Mouse (Mus musculus): Measurements from ENCODE around the gene Flrt3. TPM values are rescaled to one million over a fixed set of nuclear protein-coding genes. Genes with fewer than 3 reads are reported as not detected.

Gene Flrt3
- polyA plus RNA-seq, 1 experiment from 2014 or later: 0.63 TPM

DNA sequence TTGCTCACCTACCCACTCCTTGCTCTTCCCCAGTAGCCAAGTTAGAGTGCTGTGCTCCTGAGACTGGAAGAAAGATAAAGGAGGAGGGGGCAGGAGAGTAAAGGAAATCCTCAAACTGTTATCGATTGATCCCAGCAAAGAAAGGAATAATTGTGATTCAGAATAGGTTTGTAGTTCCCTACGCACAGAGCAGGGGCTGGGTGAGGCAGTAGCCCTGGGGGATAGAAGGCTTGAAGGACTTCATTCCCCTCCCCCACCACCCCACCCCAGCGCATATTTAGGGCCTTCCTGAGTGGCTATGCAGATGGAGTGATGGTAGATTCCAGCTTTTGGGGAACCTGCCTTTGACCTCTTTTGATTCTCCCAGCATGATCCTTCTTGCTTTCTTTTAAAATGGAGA, 5.5 kb upstream of the Flrt3 start:
- 33% methylated on average over 3 of the region's 3 CpGs for WGBS (ENCODE audit: insufficient replicate concordance)
- no peaks in the 10 kb centered on the region for H3K4me1 ChIP-seq (replicated peaks)
- H3K9me3 ChIP-seq (replicated peaks): no peaks in the 10 kb centered on the region
- no peak for ATAC-seq (ENCODE audit: insufficient read depth)
- no peak overlapping the region for H3K27ac ChIP-seq (replicated peaks)
- H3K4me3 ChIP-seq (replicated peaks): no peak overlapping the region
- H3K36me3 ChIP-seq (replicated peaks): no peaks in the 10 kb centered on the region
- no peaks in the 10 kb centered on the region for H3K27me3 ChIP-seq
- H3K4me2 ChIP-seq: no peak overlapping the region
- H3K9ac ChIP-seq: no peak overlapping the region

DNA sequence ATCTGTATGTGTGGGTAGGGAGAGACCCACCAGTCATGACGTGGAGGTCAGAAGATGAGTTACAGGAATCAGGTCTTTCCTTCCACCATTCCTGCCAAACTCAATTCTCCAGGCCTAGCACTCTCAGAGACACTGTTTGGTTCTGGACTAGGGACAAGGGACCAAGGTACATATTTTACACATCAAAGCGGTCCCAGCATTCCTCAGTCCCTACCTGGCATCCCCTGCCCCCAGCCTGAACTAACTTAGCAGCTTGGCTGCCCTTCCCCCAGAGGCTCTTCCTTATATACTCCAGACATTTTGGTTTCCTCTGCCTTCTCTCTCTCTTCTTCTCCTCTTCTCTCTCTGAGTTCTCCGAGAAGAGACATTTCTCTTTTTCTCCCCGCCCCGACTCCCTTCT, 2.2 kb upstream of the Flrt3 start:
- 57% methylated on average over 5 of the region's 5 CpGs for WGBS (ENCODE audit: insufficient replicate concordance)
- H3K9me3 ChIP-seq (replicated peaks): no peaks in the 10 kb centered on the region
- H3K4me1 ChIP-seq (replicated peaks): no peaks in the 10 kb centered on the region
- H3K27me3 ChIP-seq: peaks cover 8% of the 10 kb centered on the region
- H3K4me2 ChIP-seq: no peak overlapping the region
- H3K4me3 ChIP-seq (replicated peaks): no peak overlapping the region
- no peak for ATAC-seq (ENCODE audit: insufficient read depth)
- no peak overlapping the region for H3K27ac ChIP-seq (replicated peaks)
- no peak overlapping the region for H3K9ac ChIP-seq
- no peaks in the 10 kb centered on the region for H3K36me3 ChIP-seq (replicated peaks)

DNA sequence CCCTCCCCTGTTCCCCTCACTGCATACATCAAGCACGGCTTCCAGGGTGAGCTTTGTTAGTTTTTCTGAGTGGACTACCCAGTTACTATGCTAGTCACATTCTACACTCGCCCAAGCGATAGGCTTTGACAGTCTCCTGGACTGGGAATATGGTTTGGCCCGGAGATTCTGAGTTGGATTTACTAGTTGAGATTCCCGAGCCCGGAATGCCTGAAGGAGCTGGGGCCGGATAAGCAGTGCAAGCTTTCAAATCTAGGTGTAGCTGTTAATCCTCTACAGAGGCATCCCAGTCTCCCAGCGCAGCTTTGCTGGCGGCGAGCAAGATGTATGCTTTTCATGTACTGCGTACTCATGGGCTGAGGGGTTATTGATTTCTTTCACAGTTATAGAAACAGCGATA, 812 bp downstream of the Flrt3 start:
- no peak for ATAC-seq (ENCODE audit: insufficient read depth)
- under 1% methylated on average over 12 of the region's 12 CpGs for WGBS (ENCODE audit: insufficient replicate concordance)
- Histone ChIP-seq H3K4me1 (replicated peaks) (no peaks in the 10 kb centered on the region), H3K4me3 (replicated peaks) (peak overlapping the region; percentile 41), H3K36me3 (replicated peaks) (no peaks in the 10 kb centered on the region), H3K27me3 (peaks cover 12% of the 10 kb centered on the region), H3K4me2 (peak overlapping the region; percentile 62), H3K27ac (replicated peaks) (no peak overlapping the region), H3K9ac (no peak overlapping the region), H3K9me3 (replicated peaks) (no peaks in the 10 kb centered on the region)

DNA sequence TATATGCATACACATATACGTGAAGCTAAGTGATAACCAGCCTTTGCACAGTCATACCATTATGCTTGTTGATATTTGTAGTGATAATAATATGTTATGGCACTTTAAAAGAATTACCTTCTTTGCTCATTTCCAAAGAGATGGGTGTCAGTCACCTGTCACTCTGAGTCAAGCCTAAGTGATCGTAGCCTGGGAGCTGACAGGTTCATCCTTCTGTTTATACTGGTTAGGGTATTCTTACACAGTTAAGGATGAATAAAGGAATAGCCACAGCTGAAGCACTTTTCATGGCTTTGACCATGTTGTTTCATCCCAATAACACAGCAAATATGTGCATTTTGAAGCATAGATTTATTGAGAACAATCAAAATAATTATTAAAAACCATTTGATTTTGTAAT, 1.5 kb downstream of the Flrt3 start:
- H3K27me3 ChIP-seq: peaks cover 12% of the 10 kb centered on the region
- no peak overlapping the region for H3K4me3 ChIP-seq (replicated peaks)
- H3K9me3 ChIP-seq (replicated peaks): no peaks in the 10 kb centered on the region
- no peaks in the 10 kb centered on the region for H3K36me3 ChIP-seq (replicated peaks)
- H3K9ac ChIP-seq: no peak overlapping the region
- ATAC-seq (ENCODE audit: insufficient read depth): no peak
- 52% methylated on average over 2 of the region's 2 CpGs for WGBS (ENCODE audit: insufficient replicate concordance)
- H3K4me2 ChIP-seq: no peak overlapping the region
- no peaks in the 10 kb centered on the region for H3K4me1 ChIP-seq (replicated peaks)
- no peak overlapping the region for H3K27ac ChIP-seq (replicated peaks)

DNA sequence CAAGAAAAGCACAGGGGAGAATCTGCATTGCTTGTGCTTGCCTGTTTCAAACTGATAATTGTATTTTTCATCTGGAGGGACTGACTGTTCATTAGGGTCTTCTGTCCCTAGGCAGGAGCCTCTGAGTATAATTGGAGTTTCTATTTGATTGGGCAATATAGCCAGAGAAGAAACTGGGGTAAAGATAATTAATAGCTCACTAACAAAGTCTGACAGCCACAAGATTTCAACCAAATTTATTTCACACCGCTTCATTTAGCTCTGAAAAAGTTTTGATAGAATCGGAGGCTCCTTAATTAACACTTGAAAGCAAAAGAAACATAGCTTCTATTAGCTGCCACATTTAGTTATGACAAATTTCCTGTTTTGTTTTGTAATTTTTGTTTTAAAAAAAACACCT, 2.2 kb downstream of the Flrt3 start:
- ATAC-seq (ENCODE audit: insufficient read depth): no peak
- Histone ChIP-seq H3K36me3 (replicated peaks) (no peaks in the 10 kb centered on the region), H3K27me3 (peaks cover 12% of the 10 kb centered on the region), H3K4me2 (no peak overlapping the region), H3K4me1 (replicated peaks) (no peaks in the 10 kb centered on the region), H3K27ac (replicated peaks) (no peak overlapping the region), H3K4me3 (replicated peaks) (no peak overlapping the region), H3K9ac (no peak overlapping the region), H3K9me3 (replicated peaks) (no peaks in the 10 kb centered on the region)
- 48% methylated on average over 2 of the region's 2 CpGs for WGBS (ENCODE audit: insufficient replicate concordance)

DNA sequence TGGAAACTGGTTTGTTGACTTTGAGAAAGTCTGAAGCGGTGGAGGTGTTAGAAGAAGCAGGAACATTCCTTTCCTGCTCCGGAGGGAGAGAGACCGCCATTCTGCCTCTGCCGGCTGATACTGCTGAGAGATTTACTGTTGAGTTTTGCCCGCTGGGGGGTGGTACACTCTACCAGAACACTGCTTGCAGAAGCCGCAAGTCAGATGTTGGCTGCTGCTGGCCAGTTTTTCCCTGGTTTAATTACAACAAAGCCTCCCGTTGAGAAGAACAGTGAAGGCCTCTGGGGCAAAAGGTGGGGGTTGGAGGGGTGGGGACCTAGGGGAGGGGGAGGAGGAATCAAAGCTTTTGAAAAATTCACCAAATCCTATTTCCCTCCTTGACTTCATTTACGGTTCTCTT, 3.0 kb downstream of the Flrt3 start:
- Histone ChIP-seq H3K4me2 (no peak overlapping the region), H3K4me3 (replicated peaks) (no peak overlapping the region)
- no peak for ATAC-seq (ENCODE audit: insufficient read depth)

DNA sequence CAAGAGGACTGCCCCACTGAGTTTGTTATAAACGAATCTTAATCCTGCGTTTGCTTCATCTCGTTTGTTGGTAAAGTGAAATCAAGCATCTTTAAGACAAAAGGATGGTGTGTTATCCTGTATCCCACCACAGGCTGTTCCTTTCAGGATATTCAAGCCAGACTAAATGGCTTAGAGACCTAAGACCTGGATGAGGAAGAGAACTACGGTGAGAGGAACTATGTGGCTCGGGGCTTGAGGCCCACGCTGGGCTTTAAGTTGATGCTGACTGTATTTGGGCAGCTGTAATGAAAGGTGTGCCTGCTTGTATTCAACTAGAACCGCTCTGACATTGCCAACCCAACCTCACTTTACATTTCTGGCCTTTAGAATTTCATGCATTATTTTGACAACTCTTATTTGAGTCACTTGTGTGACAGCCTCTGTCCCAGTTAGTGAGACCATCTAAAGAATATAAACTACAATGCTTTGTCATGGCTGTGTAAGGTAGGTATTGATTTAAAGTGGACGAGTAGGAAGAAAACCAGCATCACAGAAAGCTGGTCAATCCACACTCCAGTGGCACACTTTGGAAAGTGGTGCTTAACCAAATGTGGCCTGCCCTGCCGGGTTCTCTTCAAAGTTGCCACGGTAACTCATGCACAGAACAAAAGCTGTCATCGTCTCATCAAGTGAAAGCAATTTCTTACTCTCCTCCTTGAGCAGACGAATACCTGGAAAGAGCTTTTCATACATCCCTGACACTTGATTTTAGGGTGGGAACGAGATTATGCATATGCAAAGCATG, 3.8 kb downstream of the Flrt3 start:
- Histone ChIP-seq H3K4me2 (no peak overlapping the region), H3K4me3 (replicated peaks) (no peak overlapping the region), H3K36me3 (replicated peaks) (no peaks in the 10 kb centered on the region), H3K27ac (replicated peaks) (no peak overlapping the region), H3K9me3 (replicated peaks) (no peaks in the 10 kb centered on the region), H3K27me3 (peaks cover 12% of the 10 kb centered on the region), H3K4me1 (replicated peaks) (no peaks in the 10 kb centered on the region), H3K9ac (no peak overlapping the region)
- 51% methylated on average over 13 of the region's 13 CpGs for WGBS (ENCODE audit: insufficient replicate concordance)
- no peak for ATAC-seq (ENCODE audit: insufficient read depth)

More for the DNA sequence above, 3.0 kb downstream of the Flrt3 start:
- Histone ChIP-seq H3K4me1 (replicated peaks) (no peaks in the 10 kb centered on the region), H3K27ac (replicated peaks) (no peak overlapping the region), H3K9me3 (replicated peaks) (no peaks in the 10 kb centered on the region), H3K36me3 (replicated peaks) (no peaks in the 10 kb centered on the region), H3K9ac (no peak overlapping the region), H3K27me3 (peaks cover 12% of the 10 kb centered on the region)
- WGBS (ENCODE audit: insufficient replicate concordance): 12% methylated on average over 8 of the region's 8 CpGs

DNA sequence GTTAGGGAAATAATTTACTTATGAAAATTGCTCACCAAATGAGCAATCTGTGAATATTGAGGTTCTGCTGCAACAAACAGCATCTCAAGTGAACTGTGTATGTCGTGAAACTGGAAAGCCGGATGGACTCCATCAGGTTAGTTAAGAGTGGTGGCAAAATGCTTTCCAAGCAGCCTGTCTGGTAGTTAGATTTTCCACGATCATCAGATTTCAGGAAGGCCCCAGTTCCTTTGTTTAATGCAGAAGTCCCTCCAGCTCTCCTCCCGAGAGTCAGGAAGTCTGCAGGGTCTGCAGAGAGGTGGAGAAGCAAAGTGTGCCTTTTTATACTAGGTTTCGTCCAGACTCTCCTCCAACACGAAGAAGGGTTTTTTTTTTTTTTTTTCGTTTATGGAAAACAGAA, 4.4 kb downstream of the Flrt3 start:
- Histone ChIP-seq H3K9me3 (replicated peaks) (no peaks in the 10 kb centered on the region), H3K4me1 (replicated peaks) (no peaks in the 10 kb centered on the region), H3K36me3 (replicated peaks) (no peaks in the 10 kb centered on the region), H3K9ac (no peak overlapping the region), H3K27me3 (peaks cover 12% of the 10 kb centered on the region), H3K4me3 (replicated peaks) (no peak overlapping the region), H3K4me2 (no peak overlapping the region), H3K27ac (replicated peaks) (no peak overlapping the region)
- WGBS (ENCODE audit: insufficient replicate concordance): 30% methylated on average over 7 of the region's 7 CpGs
- ATAC-seq (ENCODE audit: insufficient read depth): no peak

DNA sequence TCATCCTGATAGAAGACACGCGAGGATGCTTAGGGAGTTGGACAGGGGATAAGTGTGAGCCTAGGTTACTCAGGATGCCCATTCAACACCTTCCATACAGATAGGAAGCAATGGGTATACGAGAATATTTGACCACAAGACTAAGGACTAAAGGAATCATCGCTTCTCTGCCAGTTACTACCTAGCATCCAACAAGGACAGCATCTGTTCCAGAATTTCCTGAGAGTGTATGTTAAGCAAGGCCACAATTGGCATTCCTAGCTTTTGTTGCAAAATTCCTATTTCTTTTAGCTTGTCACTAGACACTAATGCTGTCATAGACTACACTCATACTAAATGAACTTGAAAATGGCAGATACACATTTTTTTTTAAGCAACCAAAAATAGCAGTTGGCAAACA, 6.9 kb downstream of the Flrt3 start:
- Histone ChIP-seq H3K4me3 (replicated peaks) (no peak overlapping the region), H3K9me3 (replicated peaks) (no peaks in the 10 kb centered on the region), H3K9ac (no peak overlapping the region), H3K4me2 (no peak overlapping the region), H3K36me3 (replicated peaks) (no peaks in the 10 kb centered on the region), H3K27me3 (0 out of 2 replicates have a peak, but pooled peaks cover 5% of the 10 kb centered on the region), H3K27ac (replicated peaks) (no peak overlapping the region), H3K4me1 (replicated peaks) (no peaks in the 10 kb centered on the region)
- 61% methylated on average over 4 of the region's 4 CpGs for WGBS (ENCODE audit: insufficient replicate concordance)
- no peak for ATAC-seq (ENCODE audit: insufficient read depth)

DNA sequence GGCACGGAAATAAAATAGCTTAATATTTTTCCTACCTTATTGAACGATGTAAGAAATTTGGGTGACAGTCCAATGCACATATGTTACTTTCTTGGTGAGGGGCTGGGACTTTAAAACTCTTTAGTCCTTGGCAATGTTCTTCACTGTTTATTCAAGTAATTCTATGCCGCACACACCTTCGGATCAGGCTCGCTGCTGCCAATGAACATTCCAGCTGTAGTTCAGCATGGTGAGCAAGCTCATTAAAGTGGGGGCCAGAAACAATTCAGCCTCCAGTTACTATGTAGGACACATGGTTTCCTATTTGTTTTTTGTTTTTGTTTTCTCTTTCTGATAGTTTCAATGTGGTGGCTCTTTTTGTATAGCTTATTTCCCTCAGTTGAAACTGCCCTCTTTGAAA, 8.6 kb downstream of the Flrt3 start:
- 78% methylated on average over 5 of the region's 5 CpGs for WGBS (ENCODE audit: insufficient replicate concordance)
- 0 out of 2 replicates have a peak, but pooled peaks cover 3% of the 10 kb centered on the region for H3K27me3 ChIP-seq
- no peak overlapping the region for H3K27ac ChIP-seq (replicated peaks)
- no peak overlapping the region for H3K4me2 ChIP-seq
- no peak for ATAC-seq (ENCODE audit: insufficient read depth)
- no peak overlapping the region for H3K4me3 ChIP-seq (replicated peaks)
- no peak overlapping the region for H3K9ac ChIP-seq
- H3K4me1 ChIP-seq (replicated peaks): no peaks in the 10 kb centered on the region
- no peaks in the 10 kb centered on the region for H3K9me3 ChIP-seq (replicated peaks)
- no peaks in the 10 kb centered on the region for H3K36me3 ChIP-seq (replicated peaks)

DNA sequence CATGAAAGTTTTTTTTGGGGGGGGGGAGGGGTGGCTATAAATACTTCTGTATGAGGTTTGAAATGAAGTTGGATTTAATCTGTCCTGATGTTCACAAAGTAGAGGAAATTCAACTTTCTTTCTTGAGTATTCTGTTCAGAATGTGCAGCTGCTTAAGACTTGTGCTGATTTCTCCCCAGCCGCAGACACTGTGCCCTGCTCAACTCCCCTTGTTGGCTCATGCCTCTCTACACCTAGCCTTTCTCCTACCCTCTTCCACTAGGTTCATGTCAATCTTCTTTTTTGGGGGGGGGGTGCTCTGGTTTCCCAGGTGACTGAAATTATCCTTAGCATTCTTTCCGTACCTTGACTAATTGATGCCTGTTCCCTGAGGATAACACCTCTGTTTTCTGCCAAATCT, 17.3 kb downstream of the Flrt3 start:
- Histone ChIP-seq H3K4me3 (replicated peaks) (no peak overlapping the region), H3K9me3 (replicated peaks) (no peaks in the 10 kb centered on the region), H3K36me3 (replicated peaks) (no peaks in the 10 kb centered on the region), H3K4me1 (replicated peaks) (no peaks in the 10 kb centered on the region), H3K9ac (no peak overlapping the region), H3K27me3 (no peaks in the 10 kb centered on the region), H3K4me2 (no peak overlapping the region), H3K27ac (replicated peaks) (no peak overlapping the region)
- no peak for ATAC-seq (ENCODE audit: insufficient read depth)
- WGBS (ENCODE audit: insufficient replicate concordance): 65% methylated on average over 2 of the region's 2 CpGs

DNA sequence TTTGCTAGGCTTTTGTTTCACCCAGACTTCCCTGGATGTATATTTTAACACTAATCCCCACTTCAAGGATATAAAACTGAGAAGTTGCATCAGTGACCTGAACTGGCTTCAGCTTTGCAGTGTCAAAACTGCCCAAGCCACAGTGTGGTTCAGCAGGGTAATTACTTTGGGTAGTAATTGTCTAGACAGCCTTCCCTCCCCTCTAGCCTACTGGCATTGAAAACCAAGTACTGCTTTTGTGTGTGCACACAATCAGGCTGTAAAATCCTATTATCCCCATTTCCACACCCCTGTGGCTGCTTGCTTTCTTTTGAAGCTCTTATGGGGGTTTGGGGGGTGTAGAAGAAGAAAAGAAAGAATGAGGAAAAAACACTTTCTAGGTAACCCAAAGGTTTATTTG, 17.8 kb downstream of the Flrt3 start:
- Histone ChIP-seq H3K4me1 (replicated peaks) (no peaks in the 10 kb centered on the region), H3K36me3 (replicated peaks) (no peaks in the 10 kb centered on the region), H3K27me3 (no peaks in the 10 kb centered on the region), H3K27ac (replicated peaks) (no peak overlapping the region), H3K9me3 (replicated peaks) (no peaks in the 10 kb centered on the region), H3K4me3 (replicated peaks) (no peak overlapping the region), H3K9ac (no peak overlapping the region), H3K4me2 (no peak overlapping the region)
- ATAC-seq (ENCODE audit: insufficient read depth): no peak
